Comparison of ENCODE assay signal across 10 mouse cellular contexts in genomic region chr1:106204350-106204749, GRCm38 (mm10). TPM values are rescaled to one million over a fixed set of nuclear protein-coding genes. Genes with fewer than 3 reads are reported as not detected.
DNase-seq lines count a peak whose midpoint lies in the region; ATAC-seq and TF ChIP-seq lines count a peak whose summit lies in the region.
"Had no signal": no experiment of that assay in that cellular context is flagged by ENCODE, and none has a peak within 500 bp of the region (broad histone marks: within the 10 kb centered on the region; RNA-seq: fewer than 3 reads in every experiment).

No protein-coding gene starts in this region.

- ATAC-seq in stomach, embryonic 14.5 days (ENCODE audit: insufficient number of reproducible peaks, insufficient read depth, low FRiP score, low read depth): 0 out of 2 replicates have a peak, but pooled peaks have one; percentile 59
- no peak for ATAC-seq in stomach, postnatal 0 days (ENCODE audit: low FRiP score, low TSS enrichment)
- peak; percentile 70 for ATAC-seq in intestine, embryonic 15.5 days
- ATAC-seq: midbrain, embryonic 16.5 days had no signal

- H3K9ac ChIP-seq in stomach, embryonic 14.5 days (replicated peaks; ENCODE audit: low read depth, low read length): no peak overlapping the region
- H3K9ac ChIP-seq in stomach, postnatal 0 days (ENCODE audit: low read length): no peak overlapping the region
- H3K9ac ChIP-seq in intestine, embryonic 15.5 days: no peak overlapping the region
- H3K9ac ChIP-seq: embryonic facial prominence, embryonic 13.5 days had no signal

- H3K36me3 ChIP-seq in stomach, embryonic 14.5 days (ENCODE audit: control insufficient read depth, insufficient read depth, low read length): no peaks in the 10 kb centered on the region
- H3K36me3 ChIP-seq in stomach, postnatal 0 days (ENCODE audit: control insufficient read depth, insufficient read depth, low read length): no peaks in the 10 kb centered on the region
- H3K36me3 ChIP-seq in intestine, embryonic 15.5 days: no peaks in the 10 kb centered on the region
- H3K36me3 ChIP-seq: embryonic facial prominence, embryonic 13.5 days had no signal

- no peaks in the 10 kb centered on the region for H3K27me3 ChIP-seq in stomach, embryonic 14.5 days (ENCODE audit: control insufficient read depth, insufficient read depth, low read length)
- no peaks in the 10 kb centered on the region for H3K27me3 ChIP-seq in stomach, postnatal 0 days (ENCODE audit: control insufficient read depth, insufficient read depth, low read length)
- no peaks in the 10 kb centered on the region for H3K27me3 ChIP-seq in intestine, embryonic 15.5 days (replicated peaks)
- H3K27me3 ChIP-seq: embryonic facial prominence, embryonic 13.5 days had no signal

- TF ChIP-seq EP300 in stomach, postnatal 0 days (optimal IDR thresholded peaks at IDR 0.05): no peak

- 42% methylated on average over 3 of the region's 3 CpGs for WGBS in stomach, embryonic 14.5 days
- 40% methylated on average over 3 of the region's 3 CpGs for WGBS in stomach, postnatal 0 days
- 28% methylated on average over 3 of the region's 3 CpGs for WGBS in intestine, embryonic 15.5 days

- no peak overlapping the region for H3K27ac ChIP-seq in stomach, embryonic 14.5 days (ENCODE audit: low read length)
- H3K27ac ChIP-seq in stomach, postnatal 0 days (replicated peaks): no peak overlapping the region
- H3K27ac ChIP-seq in intestine, embryonic 15.5 days: no peak overlapping the region
- H3K27ac ChIP-seq: embryonic facial prominence, embryonic 13.5 days had no signal

- no peak overlapping the region for H3K4me2 ChIP-seq in stomach, embryonic 14.5 days (replicated peaks; ENCODE audit: low read depth, low read length)
- H3K4me2 ChIP-seq in stomach, postnatal 0 days (replicated peaks; ENCODE audit: low read depth): no peak overlapping the region
- no peak overlapping the region for H3K4me2 ChIP-seq in intestine, embryonic 15.5 days (replicated peaks)
- H3K4me2 ChIP-seq: embryonic facial prominence, embryonic 13.5 days had no signal

- H3K4me3 ChIP-seq in stomach, embryonic 14.5 days (ENCODE audit: low read depth, low read length): no peak overlapping the region
- no peak overlapping the region for H3K4me3 ChIP-seq in stomach, postnatal 0 days (ENCODE audit: low read depth, low read length)
- H3K4me3 ChIP-seq in intestine, embryonic 15.5 days (replicated peaks): no peak overlapping the region
- H3K4me3 ChIP-seq: embryonic facial prominence, embryonic 13.5 days had no signal

- no peaks in the 10 kb centered on the region for H3K9me3 ChIP-seq in stomach, embryonic 14.5 days (ENCODE audit: control insufficient read depth, low read depth, low read length)
- no peaks in the 10 kb centered on the region for H3K9me3 ChIP-seq in stomach, postnatal 0 days (ENCODE audit: control insufficient read depth, low read length)
- H3K9me3 ChIP-seq in intestine, embryonic 15.5 days: no peaks in the 10 kb centered on the region
- H3K9me3 ChIP-seq: embryonic facial prominence, embryonic 13.5 days had no signal

- peak; percentile 96 for DNase-seq in heart, adult 11 months
- DNase-seq in heart, postnatal 25 days (ENCODE audit: low spot score): no peak
- no peak for DNase-seq in stomach, postnatal 0 days (ENCODE audit: low spot score)
- no peak for DNase-seq in T-cell, adult 2 months (ENCODE audit: low spot score)
- no peak for DNase-seq in adrenal gland, adult 8-10 months
- no peak for DNase-seq in right cerebral cortex, postnatal 10 days (ENCODE audit: low spot score in 2 of 2)

- intact Hi-C loops in heart, postnatal 25 days (cut with DNase I): no loop called here

- H3K4me1 ChIP-seq in stomach, embryonic 14.5 days (ENCODE audit: control insufficient read depth, insufficient read depth, low read length): peaks cover 20% of the 10 kb centered on the region
- no peaks in the 10 kb centered on the region for H3K4me1 ChIP-seq in stomach, postnatal 0 days (replicated peaks; ENCODE audit: control insufficient read depth, insufficient read depth)
- peaks cover 12% of the 10 kb centered on the region; the same call in 1 of the 2 replicates for H3K4me1 ChIP-seq in intestine, embryonic 15.5 days (replicated peaks)

- TF ChIP-seq CTCF in stomach, postnatal 0 days (IDR thresholded peaks at IDR 0.05; ENCODE audit: low read depth): no peak

RNA-seq across cellular contexts. Expression of gene Phlpp1, which starts 32.8 kb away (rescaled TPM):
- 10 to 100 TPM; 15.9 to 19.0 TPM for total RNA-seq in heart, postnatal 25 days (2021)
- polyA plus RNA-seq in stomach, embryonic 14.5 days (2014; fragmentation: Nextera tagmentation; extraction: Ambion mirVana): 3.8 and 4.3 TPM in 2 replicates
- polyA plus RNA-seq in stomach, postnatal 0 days (2015; fragmentation: Nextera tagmentation; extraction: Ambion mirVana): 1.3 and 1.5 TPM in 2 replicates
- 3.2 and 4.0 TPM in 2 replicates for polyA plus RNA-seq in intestine, embryonic 15.5 days (2015; fragmentation: Nextera tagmentation; extraction: Ambion mirVana)
- total RNA-seq in adrenal gland, adult 8-10 months (2022): 10 to 100 TPM; 15.0 to 20.6 (median 17.5) TPM
